Mouse (Mus musculus) left cerebral cortex, postnatal 36 days (tissue): Measurements from ENCODE around the gene Spire2. TPM values are rescaled to one million over a fixed set of nuclear protein-coding genes. Genes with fewer than 3 reads are reported as not detected.

Experiments
- DNase-seq, 2 experiments: peaks; one replicate each; pipeline ENCODE4 v3.0.0; 2021 to 2022; ENCODE audit warnings: low spot score in 2 of 2, mixed read lengths in 1 of 2
- intact Hi-C: fragments of 180-260 bp; cut with DNase I; formaldehyde crosslinking; loops from one replicate; pipeline ENCODE4 v1.15.1; 2025
- total RNA-seq, 2 experiments: library from RNA; stranded (reverse); gene quantifications; 2 replicates each; pipeline ENCODE4 v1.2.3; 2021

Gene Spire2
- total RNA-seq, 2 experiments from 2014 or later, result 14.8 to 18.2 TPM

DNA sequence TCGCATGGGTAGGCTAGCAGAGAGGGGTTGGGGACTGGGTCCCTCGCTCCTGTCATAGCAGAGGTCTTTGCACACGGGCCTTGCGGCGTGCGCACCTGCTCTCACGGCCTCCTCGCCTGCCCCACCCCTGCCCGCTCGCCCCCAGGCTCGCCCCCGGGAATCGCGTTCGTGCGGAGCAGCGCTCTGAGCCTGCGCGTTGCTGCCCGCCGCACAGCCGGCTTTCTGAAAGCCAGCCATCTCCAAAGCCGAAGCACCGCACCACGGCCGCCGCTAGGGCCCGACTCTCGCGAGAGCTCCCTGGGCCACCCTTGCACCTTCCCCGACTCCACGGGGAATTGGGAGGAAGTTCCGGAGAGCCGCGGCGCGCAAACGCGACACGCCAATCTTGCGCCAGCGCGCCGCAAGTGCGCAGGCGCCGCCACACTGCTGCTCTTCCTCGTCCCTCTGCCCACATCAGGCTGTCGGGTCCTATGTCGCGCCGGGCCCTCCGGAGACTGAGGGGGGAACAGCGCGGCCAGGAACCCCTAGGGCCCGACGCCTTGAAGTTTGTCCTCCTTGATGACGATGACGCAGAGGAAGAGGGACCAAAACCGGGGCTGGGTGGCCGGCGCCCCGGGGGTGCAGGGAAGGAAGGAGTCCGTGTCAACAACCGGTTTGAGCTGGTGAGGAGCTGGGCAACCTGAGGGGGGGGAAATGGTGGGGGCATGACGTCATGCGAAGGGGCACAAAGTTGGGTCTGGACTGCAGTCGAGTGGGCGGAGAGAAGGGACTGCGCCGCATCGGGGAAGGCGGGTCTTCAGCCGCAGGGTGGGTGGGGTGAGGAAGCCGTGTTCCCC lies 41.1 kb downstream of the Spire2 start, which contains the start of gene Tcf25:
Tcf25 (plus strand) TSS at position 351 of the 836 bp plus-strand sequence.
- intact Hi-C loops, result no loop called here
- peak; percentile 97 to 98 for DNase-seq

DNA sequence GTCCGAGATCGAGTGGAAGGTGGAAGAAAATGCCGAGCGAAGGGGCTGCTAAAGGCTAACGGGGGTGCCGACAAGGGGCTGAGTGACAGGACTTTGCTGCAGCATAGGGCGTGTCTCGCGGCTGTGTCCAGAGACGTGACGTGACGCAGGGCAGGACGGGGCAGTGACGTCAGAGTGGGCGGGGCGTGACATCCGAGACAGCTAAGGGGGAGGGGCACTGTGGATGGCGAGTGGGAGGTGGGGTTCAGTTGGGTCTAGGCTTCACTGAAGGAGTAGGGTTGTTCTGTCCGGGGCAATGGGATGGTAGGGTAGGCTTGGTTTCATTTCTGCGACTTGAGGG lies 41.7 kb downstream of the Spire2 start:
- DNase-seq, result peak; percentile 92 to 93
- intact Hi-C loops, result no loop called here

DNA sequence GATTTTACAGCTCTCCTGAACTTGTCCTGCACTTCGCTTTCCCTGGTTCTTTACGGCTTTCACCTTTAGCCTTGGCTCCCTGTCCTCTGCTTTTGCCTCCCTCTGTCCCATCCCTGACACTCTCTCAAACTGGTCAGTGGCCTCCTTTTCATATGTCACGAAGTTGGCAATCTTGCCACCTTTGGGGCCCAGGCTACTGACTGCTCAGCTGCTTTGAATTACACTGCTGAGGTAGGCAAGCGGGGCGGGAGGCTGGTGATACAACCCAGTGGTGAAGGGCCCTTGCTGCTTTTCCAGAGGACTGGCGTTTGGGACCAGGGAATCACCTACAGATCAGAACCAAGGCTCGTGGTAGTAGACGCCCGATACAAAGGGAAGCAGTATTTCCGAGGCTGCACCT lies 43.2 kb downstream of the Spire2 start:
- no peak for DNase-seq
- intact Hi-C loops, result no loop called here

DNA sequence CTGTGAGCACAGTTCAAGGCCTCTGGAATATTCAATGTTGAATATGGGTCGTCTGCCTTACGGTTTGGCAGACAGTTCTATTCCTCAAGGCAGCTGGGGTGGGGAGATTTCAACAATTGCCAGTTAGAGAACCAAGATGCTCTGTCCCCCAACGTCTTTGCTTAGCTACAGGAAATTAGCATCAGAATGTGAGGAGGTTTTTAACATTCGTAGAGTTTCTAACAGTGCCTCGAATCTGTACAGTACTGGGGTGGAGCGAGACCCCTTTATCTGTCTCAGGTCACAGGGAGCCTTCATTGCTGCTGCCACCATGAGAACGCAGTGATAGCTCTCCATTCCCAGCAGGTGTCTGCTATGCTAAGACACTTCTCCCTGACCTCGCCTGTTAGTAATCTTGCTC lies 43.6 kb downstream of the Spire2 start:
- intact Hi-C loops, result no loop called here
- DNase-seq, result no peak

DNA sequence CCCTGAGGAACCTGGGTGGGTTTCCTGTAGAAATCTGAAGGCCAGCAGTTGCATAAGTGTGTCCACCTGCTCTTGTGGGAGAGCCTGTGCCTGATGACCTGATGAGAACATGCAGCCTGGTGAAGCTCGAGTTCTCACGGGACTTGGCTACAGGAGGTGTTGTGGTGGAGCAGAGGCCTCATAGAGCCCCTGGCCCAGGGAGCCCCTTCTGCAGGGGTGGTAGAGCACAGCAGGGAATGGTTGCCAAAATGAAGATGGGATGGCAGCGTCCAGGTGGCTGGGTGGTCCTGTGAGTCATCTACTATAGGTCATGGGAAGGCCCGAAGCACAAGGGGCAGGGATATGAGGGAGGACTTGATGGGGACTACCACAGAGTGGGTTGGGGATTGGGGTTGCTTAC lies 49.2 kb downstream of the Spire2 start:
- intact Hi-C loops, result no loop called here
- DNase-seq, result no peak

DNA sequence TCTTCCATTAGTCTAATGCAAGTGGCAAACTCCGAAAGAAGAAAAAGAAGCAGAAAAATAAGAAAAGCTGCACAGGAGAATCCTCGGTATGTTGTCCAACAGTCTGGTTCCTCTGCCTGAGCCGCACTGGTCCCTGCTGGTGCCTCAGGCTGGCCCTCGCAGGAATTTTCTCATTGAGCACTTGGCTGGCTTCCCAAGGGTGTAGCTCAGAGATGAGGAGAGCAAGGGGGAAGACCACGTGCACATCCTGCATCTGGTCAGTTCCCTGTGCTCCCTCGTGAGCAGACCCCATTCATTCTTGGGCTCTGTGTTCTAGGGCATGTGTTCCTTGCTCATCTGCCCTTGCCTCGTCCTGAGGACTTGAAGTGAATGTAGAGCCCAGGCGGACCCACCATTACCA lies 50.0 kb downstream of the Spire2 start:
- intact Hi-C loops, result no loop called here

DNA sequence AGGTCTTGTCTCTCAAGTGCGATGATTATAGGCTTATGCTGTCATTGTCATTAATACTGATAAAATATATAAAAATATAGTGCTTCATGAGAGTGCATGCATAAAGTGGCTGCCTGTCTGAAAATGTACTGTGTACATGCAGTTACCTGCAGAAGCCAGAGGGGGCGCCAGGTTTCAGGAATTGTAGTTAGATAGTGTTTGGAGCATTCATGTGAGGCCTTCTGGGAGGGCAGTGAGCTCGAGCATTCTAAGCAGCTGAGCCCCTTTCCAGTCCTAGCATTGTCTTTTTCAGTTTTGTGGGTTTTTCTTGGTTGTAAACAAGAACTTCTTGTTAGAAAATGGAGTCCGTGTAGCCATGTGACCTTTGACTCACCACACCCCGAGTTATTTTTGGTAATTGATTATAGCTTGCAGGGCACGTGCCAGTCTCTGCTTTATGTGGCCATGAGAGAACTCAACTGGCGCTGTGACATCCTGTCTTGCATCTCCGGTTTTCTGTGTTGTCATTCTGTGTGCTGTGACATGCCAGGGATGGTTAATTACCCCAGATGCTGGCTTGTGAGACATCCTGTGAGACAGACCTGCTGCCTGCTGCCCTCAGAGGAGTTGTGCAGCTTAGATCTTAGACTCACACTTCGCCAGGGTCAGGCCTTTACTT lies 52.5 kb downstream of the Spire2 start:
- DNase-seq, result no peak
- intact Hi-C loops, result no loop called here

More for the DNA sequence above, 50.0 kb downstream of the Spire2 start:
- no peak for DNase-seq

DNA sequence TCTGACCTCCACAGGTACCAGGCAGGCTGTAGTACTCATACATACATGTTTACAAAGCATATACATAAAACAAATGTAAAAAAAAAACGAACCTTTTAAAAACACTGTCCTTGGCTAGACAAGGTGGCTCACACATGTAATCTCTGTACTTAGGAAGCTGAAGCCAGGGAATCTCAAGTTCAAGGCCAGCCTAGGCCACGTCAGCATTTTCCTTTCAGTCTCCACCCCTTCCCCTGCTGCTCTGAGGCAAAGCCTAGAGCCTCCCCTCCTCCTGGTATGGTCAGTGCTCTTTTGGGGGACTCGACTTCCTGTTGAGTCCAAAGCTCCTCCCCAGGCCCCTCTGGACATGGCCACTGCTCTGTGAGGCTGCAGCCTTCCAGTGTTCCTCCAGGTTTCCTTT lies 54.5 kb downstream of the Spire2 start:
- intact Hi-C loops, result no loop called here
- no peak for DNase-seq

DNA sequence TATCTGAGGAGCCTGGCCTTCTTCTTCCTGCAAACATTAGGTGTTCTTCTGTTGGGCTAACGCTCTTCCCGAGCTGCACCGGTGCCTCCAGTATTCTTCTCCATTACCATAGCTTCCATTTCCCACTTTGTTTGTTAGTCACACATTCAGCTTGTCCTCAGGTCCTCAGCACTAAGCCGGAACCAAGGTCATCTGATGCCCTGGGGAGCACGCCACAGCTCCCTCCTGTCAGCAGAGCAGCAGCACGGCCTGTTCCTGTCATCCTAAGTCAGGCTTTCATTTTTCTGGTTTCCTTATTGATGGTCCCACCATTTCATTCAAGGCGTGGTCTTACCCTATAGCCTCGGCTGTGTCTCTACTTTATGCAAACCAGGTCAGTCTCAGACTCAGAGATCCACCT lies 55.3 kb downstream of the Spire2 start:
- DNase-seq, result no peak
- intact Hi-C loops, result no loop called here

DNA sequence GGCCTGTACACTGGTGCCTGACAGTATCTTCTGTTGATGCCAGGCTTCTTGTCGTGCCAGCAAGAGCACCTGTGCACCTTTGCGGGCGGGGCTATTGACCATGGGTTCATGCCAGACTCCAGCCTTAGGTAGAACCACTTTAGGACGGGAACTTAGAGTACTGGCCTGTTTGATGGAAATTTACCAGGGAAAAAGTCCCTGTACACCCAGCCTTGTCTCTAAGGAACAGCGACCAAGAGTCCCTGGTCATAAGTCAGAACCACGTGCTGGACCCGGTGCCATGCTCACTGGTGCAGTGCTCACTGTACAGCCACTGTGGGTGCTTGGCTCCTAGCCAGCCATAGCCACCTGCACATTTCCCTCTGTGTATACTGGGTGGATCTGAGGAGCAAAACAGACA lies 56.5 kb downstream of the Spire2 start:
- DNase-seq, result no peak
- intact Hi-C loops, result no loop called here

DNA sequence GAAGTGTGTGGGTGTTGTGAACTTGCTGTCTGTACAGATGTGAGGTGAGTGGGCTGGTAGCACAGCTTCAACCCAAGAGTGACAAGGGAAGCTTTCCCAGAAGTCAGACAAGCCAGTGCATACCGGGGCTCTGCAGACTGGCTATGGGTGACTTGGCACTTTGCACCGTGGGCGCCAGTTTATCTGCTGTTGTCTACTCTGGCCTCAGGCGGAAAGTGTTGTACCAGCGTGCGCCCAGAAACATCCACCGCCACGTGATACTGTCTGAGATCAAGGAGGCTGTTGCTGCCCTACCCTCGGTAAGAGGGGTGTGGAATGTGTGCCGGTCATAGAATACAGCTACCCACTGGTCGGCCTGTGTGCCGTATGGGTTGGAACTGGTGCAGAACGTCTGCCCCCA lies 65.8 kb downstream of the Spire2 start:
- intact Hi-C loops, result no loop called here
- DNase-seq, result no peak

DNA sequence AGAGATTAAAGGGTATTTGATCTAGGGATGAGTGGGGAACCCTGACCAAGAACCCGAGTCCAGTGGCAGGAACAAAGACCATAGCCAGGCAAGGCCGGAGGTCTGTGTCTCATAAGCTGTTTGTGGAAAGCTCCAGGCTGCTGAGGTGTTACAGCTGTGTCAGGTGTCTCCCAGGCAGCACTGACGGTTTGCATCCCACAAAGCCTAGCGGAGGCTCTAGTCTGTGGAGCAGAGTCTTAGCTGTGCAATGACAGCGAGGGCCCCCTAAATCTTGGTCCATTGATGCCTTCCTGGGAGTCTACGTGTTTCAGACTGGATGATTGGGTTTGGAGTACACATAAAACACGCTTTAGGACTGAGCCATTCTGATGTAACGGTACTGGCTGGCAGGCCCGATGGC lies 69.4 kb downstream of the Spire2 start:
- intact Hi-C loops, result no loop called here
- no peak for DNase-seq

DNA sequence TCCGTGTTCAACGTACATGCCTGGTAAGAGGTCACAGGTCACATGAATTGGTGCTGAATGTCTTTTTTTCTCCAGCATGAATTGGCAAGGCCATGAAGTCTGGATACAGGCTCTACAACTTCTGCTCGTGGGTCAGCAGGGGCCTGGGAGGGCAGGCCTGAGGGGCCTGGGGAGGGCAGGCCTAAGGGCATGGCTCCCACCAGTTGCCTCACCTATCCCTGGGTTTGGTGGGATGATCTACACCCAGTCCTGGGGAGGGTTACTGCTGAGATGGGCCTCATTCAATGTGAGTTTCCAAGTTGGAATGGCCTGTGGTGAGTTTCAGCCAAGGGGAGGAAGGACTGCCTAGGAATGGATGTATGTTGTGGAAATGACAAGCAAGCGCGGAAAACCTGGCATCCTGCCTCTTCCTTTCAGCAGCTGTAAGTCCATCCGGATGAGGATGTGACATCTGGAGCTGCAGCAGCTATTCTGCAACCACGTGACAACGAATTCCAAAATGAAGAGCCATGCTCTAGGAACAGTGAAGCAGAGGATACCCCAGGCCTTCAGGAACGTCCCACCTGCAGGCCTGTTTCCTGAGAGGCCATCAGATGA lies 70.3 kb downstream of the Spire2 start:
- intact Hi-C loops, result no loop called here
- no peak for DNase-seq

DNA sequence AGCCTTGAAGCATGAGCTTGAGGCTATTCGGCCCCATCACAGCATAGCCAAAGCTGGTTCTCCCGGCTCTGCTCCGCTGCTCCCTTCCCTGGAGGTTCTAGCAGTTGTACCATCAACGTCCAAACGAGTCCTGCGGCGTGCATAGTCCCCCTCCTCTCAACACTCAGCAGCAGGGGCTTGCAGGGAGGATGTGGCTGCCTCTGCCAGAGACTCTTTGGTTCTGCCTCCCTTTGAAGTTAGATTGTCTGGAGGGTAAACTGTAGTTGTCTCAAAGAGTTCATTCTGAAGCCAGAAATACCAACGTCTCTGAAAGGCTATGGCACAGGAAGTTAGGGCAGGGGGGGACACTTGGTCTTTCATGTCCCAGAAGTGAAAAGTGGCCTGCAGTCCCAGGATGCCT lies 72.0 kb downstream of the Spire2 start:
- intact Hi-C loops, result no loop called here
- DNase-seq, result no peak

DNA sequence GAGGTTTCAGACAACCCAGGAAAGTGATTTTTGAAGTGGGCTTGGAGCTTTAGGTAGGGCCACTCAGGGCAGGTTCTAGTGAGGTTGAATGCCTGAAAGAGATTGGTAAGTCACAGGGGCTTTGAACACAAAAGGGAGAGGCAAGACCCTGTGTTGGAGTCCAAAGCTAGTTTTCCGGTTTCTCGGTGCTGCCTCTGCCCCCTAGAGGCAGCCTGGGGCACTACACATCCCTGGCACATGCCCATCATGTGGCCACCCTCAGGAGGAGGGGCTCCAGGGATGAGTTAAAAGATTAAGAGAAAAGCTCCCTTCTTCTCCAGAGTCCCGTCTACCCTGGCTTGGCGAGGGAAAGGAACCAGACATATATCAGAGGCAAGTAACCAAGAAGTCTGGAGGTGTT lies 74.3 kb downstream of the Spire2 start, which contains the start of gene Mc1r:
Mc1r (plus strand) TSS at position 322 of the 400 bp plus-strand sequence.
- DNase-seq, result peak in 1 of 2 experiments; percentile 65
- intact Hi-C loops, result no loop called here

DNA sequence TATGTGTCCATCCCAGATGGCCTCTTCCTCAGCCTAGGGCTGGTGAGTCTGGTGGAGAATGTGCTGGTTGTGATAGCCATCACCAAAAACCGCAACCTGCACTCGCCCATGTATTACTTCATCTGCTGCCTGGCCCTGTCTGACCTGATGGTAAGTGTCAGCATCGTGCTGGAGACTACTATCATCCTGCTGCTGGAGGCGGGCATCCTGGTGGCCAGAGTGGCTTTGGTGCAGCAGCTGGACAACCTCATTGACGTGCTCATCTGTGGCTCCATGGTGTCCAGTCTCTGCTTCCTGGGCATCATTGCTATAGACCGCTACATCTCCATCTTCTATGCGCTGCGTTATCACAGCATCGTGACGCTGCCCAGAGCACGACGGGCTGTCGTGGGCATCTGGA lies 75.1 kb downstream of the Spire2 start:
- no peak for DNase-seq
- intact Hi-C loops, result no loop called here

DNA sequence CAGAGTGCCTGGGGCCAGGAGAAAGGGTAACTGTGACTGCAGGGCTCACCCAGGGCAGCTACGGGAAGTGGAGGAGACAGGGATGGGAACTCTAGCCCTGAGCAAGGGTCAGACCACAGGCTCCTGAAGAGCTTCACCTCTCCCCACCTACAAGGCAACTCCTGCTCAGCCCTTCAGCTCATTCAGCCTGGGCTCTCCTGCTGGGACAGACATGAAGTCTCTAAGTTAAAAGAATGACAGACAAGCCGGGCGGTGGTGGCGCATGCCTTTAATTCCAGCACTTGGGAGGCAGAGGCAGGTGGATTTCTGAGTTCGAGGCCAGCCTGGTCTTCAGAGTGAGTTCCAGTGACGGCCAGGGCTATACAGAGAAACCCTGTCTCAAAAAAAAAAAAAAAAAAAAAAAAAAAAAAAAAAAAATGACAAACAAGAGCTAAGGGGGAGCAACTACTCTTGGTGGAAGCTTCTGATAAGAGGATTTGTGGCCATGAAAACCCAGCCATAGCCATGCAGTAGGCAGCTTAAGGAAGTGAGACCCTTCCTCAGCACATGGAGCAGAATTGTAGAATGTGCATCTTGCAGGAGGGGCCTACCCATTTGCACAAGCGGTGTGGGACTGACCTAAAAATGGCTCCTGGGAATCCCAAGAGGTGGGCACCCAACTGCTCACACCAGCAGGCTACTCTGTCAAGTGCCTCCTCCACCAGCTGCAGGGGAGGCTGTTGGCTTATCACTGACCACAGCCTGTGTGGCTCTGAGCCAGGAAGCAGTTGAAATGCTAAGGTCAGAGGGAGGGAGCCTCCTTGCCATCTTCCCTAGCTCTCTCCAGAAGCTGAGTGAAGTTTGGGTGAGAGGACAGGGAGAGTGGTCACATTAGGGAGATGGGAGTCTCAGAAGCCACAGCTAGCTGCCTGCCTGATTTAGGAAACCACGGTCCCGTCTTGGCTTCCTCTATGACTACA lies 76.4 kb downstream of the Spire2 start:
- intact Hi-C loops, result no loop called here
- DNase-seq, result no peak

DNA sequence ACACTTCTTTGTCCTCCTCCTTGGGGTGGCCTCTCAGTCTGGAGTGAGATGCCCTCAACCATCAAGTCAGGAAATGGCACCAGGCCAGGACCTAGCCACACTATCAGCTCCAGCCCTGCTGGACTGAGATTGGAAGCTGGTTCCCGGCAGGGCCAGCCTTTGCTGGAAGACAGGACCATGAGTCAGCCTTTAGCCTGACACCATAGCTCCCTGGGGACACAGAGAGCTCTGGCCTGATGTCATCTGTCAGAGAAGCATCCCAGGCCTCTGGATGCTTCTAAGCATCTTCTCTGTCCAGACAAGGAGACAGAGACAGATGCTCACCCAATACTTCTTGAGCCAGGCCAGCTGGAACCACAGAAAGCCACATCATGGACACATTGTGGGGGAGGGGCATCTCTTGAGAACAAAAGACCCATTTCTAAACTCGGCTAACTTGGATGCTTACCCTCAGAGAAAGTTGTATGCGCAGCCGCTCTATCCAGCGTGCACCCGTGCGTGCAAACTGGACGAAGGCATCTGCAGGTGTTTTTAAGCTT lies 77.6 kb downstream of the Spire2 start:
- DNase-seq, result no peak
- intact Hi-C loops, result no loop called here

DNA sequence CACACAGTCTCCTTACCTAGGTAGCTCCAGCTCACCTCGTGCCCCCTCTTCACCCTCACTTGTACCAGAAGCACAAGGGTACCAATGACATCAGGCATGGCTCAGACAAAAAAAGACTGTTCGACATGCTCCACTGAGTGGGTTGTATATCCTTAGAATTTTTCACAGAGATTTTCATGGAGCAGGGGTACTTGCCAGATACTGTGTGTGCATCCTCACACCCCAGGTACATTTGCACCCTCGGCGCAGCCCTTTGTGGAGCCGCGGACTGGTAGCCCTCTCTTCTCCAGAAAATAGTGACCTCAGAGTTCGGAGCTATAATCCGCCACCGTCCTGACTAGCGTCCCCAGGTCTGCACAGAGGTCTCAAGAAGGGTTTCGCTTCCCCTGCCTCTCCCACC lies 78.3 kb downstream of the Spire2 start:
- intact Hi-C loops, result no loop called here
- no peak for DNase-seq

DNA sequence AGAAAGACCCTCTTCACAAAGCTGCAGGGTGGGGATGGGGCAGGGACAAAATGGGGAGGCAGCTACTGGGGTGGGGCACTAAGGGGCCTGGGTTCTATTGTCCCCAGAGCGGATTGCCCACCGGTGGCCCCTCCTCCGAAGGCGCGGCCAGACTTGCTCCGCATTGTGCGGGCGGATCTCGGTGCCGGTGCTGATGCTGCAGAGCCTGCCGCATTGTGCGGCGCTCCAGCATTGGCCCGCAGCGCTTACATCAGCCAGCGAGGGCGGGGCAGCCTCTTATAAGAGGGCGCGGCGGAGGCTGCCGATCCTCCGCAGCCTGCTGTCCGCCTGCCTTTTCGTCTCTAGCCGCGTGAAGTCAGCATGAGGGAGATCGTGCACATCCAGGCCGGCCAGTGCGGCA lies 78.7 kb downstream of the Spire2 start, which contains the start of gene Tubb3:
Tubb3 (plus strand) TSS at position 179 of the 400 bp plus-strand sequence.
- peak; percentile 90 to 93 for DNase-seq
- intact Hi-C loops, result no loop called here
